Mouse (Mus musculus) retina, adult 2 months (tissue): ENCODE results near the gene C2cd4a.
A peak's percentile ranks its signal among the peaks of the same experiment; 100 is the strongest.

Source experiments
- DNase-seq: peaks from one replicate; pipeline ENCODE4 v3.0.0-alpha.2; 2012; ENCODE audit warnings: low read depth, low spot score

C2cd4a gene

DNA sequence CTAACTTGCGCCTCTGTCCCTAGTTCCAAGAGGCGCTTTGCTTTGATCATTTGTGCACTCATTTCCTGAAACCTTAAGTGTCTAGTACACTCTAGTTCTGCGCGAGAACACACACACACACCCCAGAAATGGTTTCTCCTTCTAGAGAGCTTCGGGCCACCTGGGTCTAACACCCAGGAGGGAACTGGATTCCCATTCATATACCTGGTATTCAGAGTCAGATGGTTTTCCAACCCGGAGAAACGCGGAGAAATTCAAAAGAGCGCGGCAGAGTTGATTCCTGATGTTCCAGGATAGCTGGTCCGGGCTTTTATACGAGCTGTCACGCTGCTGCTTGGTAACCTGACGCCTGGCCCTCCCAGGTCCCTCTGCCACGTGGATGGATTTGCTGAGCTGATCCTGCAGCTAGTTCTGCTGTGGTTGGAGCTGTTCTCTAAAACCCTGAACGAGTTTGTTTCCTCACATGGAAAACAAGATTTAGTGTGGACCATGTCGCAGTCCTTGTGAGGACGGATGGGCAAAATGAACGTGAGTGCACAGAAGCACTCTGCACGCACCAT, at the start of gene C2cd4a:
Gene C2cd4a (minus strand): TSS at position 285 of the 560 bp plus-strand sequence.
- no peak for DNase-seq

GRCm38 (mm10) chr9:67878197-67878769, 46.2 kb upstream of the C2cd4a start:
- DNase-seq = no peak

DNA sequence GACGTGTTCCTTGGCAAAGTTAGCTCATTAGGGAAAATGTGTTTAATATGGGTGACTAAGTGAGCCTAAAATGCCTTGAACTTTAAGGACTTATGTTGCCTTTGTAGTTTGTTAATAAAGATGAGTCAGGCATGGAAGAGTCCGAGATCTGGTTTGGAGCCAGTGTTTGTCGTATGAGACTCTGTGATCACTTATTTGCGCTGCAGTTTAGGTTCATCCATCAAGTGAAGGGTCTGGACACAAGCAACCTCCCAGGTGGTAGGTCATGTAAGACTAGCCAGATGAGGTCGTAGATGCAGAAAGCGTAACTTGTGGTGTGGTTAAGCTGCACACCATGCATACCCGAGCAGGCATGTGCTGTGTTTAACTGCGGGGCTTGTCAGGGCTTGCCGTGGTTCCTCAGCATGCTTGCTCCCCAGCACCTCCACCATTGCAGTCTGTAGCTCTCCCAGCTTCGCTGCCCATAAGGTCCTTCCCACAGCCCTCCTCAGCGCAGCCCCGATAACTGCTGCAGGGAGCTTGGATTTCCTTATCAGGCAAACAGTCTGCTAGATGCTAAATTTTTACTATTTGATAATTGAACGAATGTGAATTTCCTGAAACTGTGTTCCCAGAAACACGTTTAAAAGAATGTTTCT, 45.1 kb upstream of the C2cd4a start:
- DNase-seq = no peak

GRCm38 (mm10) chr9:67875337-67875736, 43.2 kb upstream of the C2cd4a start:
- no peak for DNase-seq

DNA sequence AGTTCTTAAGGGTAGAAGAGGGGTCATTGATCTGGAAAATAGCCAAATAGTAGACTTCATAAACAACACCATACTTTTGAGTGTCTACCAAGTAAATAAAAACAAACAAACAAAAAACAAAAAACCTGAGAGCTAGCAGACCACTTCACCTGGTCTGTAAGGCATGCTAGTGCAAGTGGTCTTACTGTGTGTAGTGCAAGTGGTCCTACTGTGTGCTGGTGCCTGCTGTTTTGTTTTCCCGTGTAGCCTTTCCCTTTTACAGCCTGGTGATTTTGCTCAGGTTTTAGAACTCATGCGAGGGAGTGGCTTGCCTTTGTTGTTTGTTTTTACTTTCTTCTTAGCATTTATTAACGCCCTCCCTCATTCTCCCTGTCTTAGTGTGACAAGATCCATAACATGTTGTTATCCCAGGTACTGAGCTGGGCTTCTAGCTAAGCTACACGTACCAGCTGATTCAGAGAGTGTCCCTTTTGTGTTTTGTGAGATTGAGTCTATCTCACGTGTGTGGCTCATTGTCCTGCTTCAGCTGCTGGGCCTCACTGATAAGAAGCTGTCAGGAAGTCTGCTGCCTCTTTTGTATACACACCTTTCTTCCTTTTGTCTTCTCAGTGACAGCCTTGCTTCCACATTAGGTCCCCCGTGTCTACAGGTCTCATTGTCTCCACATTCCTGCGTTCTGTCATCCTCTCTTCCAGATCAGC, 42.5 kb upstream of the C2cd4a start:
- DNase-seq = no peak

- DNase-seq = no peak
These were observed 37.7 kb upstream of the C2cd4a start for GRCm38 (mm10) chr9:67869691-67870450.

DNA sequence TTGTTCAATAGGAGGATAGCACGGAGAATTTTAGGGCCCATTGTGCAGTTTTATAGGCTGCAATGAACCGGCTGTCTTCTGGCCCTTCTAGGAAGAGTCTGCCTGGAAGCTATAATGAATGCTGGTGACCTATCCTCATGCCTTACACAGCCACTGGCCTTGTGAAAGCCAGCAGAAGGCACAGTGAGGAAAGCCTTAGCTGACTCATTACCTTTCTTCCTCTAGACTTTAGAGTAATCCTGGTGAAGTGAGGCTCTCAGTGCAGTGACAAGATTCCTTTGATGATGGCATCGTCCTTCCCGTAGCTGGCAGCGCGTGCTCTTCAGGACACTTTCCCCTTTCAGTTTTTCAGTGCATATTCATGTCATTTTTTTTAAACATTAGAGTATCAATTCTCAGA, 35.3 kb upstream of the C2cd4a start:
- no peak for DNase-seq

DNA sequence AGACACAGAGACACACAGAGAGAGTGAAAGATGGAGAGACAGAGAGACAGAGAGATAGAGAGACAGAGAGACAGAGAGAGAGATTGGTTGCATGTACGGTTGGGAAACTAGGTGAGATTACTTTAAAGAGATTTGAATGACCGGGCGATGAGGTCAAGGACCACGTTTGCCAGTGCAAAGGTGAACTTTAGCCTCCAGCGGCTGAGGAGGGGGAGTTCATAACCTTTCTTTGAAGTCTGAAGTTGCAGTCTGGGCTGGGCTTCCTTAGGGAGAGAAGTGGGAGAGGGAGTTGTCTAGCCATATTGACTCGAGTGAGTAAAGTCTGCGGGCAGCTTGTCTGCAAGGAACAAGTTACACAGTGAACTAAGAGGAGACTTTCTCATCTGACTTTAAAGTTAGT, 33.3 kb upstream of the C2cd4a start:
- DNase-seq = no peak

DNA sequence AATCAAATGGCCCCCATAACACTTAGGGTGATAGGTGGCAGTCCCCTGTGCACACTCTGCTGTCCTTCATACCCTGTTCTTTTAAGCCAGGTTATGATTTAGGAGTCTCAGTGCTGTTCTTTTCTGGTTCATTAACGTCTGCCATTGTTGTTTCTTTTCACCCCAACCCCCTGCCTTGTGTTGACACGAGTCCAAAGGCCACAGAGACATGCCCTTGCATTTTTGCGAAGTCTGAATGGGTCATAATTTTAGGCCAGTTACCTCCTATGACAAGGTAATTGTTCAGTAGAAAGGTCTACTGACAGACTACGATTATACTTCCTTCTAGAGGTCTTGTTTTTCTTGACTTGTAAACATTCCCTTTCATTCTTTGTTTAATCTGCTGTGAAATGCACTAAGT, 31.9 kb upstream of the C2cd4a start:
- no peak for DNase-seq

GRCm38 (mm10) chr9:67863332-67863731, 31.2 kb upstream of the C2cd4a start:
- no peak for DNase-seq

- DNase-seq = no peak
These were observed 28.1 kb upstream of the C2cd4a start for GRCm38 (mm10) chr9:67860273-67860672.

- no peak for DNase-seq
These were observed 19.0 kb upstream of the C2cd4a start for GRCm38 (mm10) chr9:67851150-67851549.

GRCm38 (mm10) chr9:67849846-67850245, 17.7 kb upstream of the C2cd4a start:
- DNase-seq = no peak

DNA sequence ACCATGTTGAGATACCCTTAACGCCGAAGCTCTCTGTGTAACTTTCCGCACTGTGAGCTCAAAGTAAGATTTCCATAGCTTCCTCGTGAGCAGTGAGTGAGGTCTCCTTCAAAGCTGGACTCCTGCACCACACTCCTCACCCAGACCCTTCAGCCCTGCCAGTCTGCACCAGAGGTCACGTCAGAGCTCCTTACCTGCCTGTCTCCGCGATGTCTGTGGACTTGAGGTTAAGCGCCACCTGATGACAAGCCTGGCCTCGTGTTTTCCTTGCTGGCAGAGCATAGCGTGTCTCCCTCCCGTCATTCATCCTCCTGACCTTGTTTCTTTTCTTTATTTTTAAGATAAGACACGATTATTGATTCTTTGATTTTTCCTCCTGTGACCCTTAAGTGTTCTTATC, 17.3 kb upstream of the C2cd4a start:
- DNase-seq = no peak

DNA sequence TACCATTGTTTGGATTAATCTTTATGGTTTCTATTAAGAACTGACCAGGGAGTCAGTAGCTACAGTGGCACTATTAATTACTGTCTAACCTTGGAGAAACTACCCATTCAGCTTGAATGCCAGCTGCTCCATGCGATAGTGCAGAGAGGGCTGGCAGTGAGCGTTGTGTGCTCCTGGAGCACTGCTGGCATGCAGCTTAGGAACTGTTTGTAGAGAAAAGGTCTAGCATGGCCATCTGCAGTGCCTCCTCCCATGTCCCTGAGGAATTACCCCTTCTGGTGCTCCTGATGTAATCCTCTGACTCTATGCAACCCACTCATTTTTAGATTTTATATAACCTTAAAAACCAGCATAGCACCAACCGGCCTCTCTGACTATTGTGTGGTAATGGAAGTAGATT, 15.5 kb upstream of the C2cd4a start:
- DNase-seq = no peak

DNA sequence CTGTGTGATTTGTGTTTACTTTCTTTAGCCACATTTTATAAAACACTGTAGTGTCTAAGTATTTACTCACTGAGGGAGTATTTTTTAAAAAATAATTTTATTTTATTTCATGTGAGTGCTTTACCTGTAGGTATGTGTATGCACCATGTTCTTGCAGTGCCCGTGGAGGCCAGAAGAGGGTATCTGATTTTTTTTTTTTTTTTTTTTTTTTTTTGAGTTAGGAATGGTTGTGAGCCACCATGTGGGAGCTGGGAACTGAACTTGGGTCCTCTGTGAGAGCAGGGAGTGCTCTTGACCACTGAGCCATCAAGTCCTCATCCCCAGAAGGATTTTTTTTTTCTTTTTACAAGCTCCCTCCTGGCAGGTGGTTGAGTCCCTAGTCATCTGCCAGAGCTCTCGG, 14.0 kb upstream of the C2cd4a start:
- DNase-seq = no peak

GRCm38 (mm10) chr9:67845648-67846047, 13.5 kb upstream of the C2cd4a start:
- no peak for DNase-seq

DNA sequence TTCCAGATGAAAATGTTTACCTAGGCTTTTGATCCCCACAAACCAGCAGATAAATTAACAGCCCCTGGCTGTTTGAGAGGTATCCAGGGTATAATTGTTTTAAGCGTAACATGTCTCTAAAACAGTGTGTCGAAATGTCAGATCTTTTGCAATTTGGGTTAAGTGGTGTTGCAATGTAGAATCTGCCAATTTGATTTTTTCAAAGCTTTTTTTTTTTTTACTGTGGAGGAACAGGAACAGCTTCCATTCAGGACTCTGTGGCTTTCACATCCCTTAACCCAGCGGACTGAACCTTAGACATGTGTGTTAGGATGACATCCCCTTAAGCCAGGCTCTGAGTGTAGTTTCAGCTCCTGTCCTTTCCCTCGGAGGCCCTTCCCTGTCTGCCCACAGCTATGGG, 12.9 kb upstream of the C2cd4a start:
- no peak for DNase-seq

GRCm38 (mm10) chr9:67842797-67843196, 10.7 kb upstream of the C2cd4a start:
- DNase-seq = no peak

DNA sequence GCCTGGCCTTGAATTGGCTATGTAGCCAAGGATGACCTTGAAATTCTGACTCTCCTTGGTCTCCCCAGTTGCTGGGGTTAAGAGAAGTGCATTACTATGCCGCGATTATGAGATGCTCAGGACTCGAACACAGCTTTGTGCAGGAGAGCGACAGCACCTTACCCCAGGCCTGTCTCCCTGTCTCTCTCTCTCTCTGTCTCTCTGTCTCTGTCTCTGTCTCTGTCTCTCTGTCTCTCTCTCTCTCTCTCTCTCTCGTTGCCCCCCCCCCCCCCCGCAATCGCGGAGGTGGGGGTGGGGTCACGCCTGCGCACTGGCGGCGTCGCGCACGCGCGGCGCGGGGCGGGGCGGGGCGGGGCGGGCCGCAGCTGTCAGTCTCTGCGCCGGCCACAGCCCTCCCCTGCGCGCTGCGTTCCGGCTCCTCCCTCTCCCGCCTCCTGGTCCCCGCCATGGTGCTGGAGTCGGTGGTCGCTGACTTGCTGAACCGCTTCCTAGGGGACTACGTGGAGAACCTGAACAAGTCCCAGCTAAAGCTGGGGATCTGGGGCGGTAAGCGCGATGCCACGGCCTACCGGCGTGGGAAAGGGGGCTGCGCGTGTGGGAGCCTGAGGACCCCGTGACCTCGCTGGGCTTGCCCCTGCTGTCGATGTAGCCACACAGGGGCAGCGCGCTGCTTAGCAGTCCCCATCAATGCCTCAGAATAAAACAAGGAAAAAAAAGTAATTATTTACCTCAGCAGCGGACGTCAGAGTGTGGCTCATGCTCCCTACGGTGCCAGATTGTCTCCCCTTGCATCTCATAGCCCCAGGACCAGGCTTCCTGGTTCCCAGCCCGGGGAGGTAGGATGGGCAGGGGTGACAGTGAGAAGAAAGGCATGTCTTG, 8.1 kb upstream of the C2cd4a start, which contains the start of gene Vps13c:
Gene Vps13c (plus strand): TSS at position 416 of the 879 bp plus-strand sequence.
- DNase-seq = peak; percentile 60

GRCm38 (mm10) chr9:67837311-67837710, 5.2 kb upstream of the C2cd4a start:
- no peak for DNase-seq
